Mouse (Mus musculus) heart, embryonic 10.5 days (tissue): ENCODE data around the gene Rpl10-ps3. TPM values are rescaled to one million over a fixed set of nuclear protein-coding genes. Genes with fewer than 3 reads are reported as not detected.

Experiments used
- DNase-seq: peaks from one replicate; pipeline ENCODE4 v3.0.0-alpha.2; 2017; ENCODE audit warnings: low spot score
- H3K27ac ChIP-seq: fragments of 300-500 bp; sonication (generic); 2 replicates; pipeline ENCODE4 v1.5.1; 2016; ENCODE audit warnings: mild to moderate bottlenecking
- H3K27me3 ChIP-seq: fragments of 300-500 bp; sonication (generic); 2 replicates; pipeline ENCODE4 v1.6.1; 2016; ENCODE audit warnings: mild to moderate bottlenecking; ENCODE audit not compliant: poor library complexity, insufficient read depth, severe bottlenecking
- H3K36me3 ChIP-seq: fragments of 300-500 bp; sonication (generic); 2 replicates; pipeline ENCODE4 v1.6.1; 2016; ENCODE audit warnings: mild to moderate bottlenecking, moderate library complexity
- H3K4me1 ChIP-seq: fragments of 300-500 bp; sonication (generic); 2 replicates; pipeline ENCODE4 v1.6.1; 2016; ENCODE audit warnings: mild to moderate bottlenecking
- H3K4me3 ChIP-seq: fragments of 300-500 bp; sonication (generic); 2 replicates; pipeline ENCODE4 v1.5.1; 2016; ENCODE audit warnings: mild to moderate bottlenecking, moderate library complexity
- H3K9me3 ChIP-seq: fragments of 300-500 bp; sonication (generic); 2 replicates; pipeline ENCODE4 v1.6.1; 2016; ENCODE audit warnings: mild to moderate bottlenecking, moderate library complexity
- WGBS: fragments of 180-500 bp; shearing (Covaris S2); methylation state at CpG from one replicate; pipeline ENCODE4 v1.1.7; 2016; 5-methylcytosine and 5-hydroxymethylcytosine counted together
- polyA plus RNA-seq: library from polyadenylated mRNA; unstranded; fragments of >200 nt; fragmentation: Nextera tagmentation; extraction: Ambion mirVana; gene quantifications from 2 replicates; pipeline ENCODE4 v1.2.1, GENCODE M21; 2016

Rpl10-ps3 gene
- polyA plus RNA-seq, 1 experiment from 2014 or later: 151 TPM

DNA sequence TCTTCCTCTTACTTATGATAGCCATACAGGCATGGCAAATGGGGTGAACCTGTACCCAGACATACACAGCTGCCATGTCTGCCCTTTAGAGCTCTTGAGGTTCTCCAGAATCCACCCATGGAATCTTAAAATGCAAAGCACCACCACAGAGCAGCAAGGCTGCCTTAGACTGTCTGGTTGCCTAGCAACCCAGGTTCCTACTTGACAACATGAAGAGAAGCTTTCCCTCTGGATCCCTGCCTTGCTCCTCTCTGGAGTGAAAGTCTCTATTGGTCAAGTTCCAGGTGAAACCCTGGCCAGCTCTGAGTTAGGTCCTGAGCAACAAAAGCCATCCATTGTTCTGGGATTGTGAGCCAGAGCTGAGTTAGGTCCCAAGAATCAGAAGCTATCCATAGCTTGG, 43.0 kb downstream of the Rpl10-ps3 start:
- DNase-seq: no peak
- Histone ChIP-seq H3K9me3 (no peaks in the 10 kb centered on the region), H3K4me3 (no peak overlapping the region), H3K27ac (no peak overlapping the region), H3K36me3 (no peaks in the 10 kb centered on the region), H3K4me1 (peaks cover 12% of the 10 kb centered on the region; the same call in 1 of the 2 replicates), H3K27me3 (no peaks in the 10 kb centered on the region)

- DNase-seq: no peak
- H3K4me1 ChIP-seq: peaks cover 7% of the 10 kb centered on the region; the same call in 1 of the 2 replicates
- H3K4me3 ChIP-seq: no peak overlapping the region
- H3K9me3 ChIP-seq: peaks cover 5% of the 10 kb centered on the region; the same call in 1 of the 2 replicates
- H3K27ac ChIP-seq: no peak overlapping the region
- H3K36me3 ChIP-seq: no peaks in the 10 kb centered on the region
- 53% methylated on average over 2 of the region's 2 CpGs for WGBS
- no peaks in the 10 kb centered on the region for H3K27me3 ChIP-seq
Observed at GRCm38 (mm10) chr9:50298389-50298788, 46.4 kb downstream of the Rpl10-ps3 start.

Other genes starting within 250 kb of the Rpl10-ps3 start
- gene Plet1, start 149.6 kb upstream of the Rpl10-ps3 start, polyA plus RNA-seq: 2.2 and 4.2 TPM in 2 replicates
- 78.6 and 92.2 TPM in 2 replicates for gene Pts, start 183.8 kb upstream of the Rpl10-ps3 start, polyA plus RNA-seq
- 2.4 and 2.5 TPM in 2 replicates for gene Il18, start 209.9 kb upstream of the Rpl10-ps3 start, polyA plus RNA-seq
- 0.21 TPM in 1 of 2 replicates, not detected in the other for gene Bco2, start 210.2 kb upstream of the Rpl10-ps3 start, polyA plus RNA-seq
- 0.25 TPM in 1 of 2 replicates, not detected in the other for gene Tex12, start 216.4 kb upstream of the Rpl10-ps3 start, polyA plus RNA-seq